Mouse (Mus musculus) thymus, postnatal 25 days (tissue): Measurements from ENCODE around the gene Tbc1d1.
A peak's percentile ranks its signal among the peaks of the same experiment; 100 is the strongest.

ENCODE experiments used
- DNase-seq: peaks from one replicate; pipeline ENCODE4 v3.0.0; 2022

Tbc1d1 gene

DNA sequence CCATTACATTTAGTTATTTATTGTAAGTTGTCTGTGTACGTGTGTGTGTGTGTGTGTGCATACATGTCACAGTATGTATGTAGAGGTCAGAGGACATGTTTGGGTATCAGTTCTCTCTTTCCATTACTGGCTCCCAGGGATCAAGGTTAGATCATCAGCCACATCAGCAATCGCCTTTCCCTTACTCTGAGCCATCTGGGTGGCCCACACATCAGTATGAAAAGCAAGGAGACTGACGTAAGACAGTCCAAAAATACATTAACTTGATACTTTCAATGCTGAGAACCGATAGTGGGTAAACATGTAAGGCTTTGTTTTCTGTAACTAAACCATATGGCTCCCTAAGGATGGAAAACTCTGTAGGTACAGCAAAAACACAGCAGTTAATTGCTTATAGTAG lies 54.7 kb downstream of the Tbc1d1 start:
- DNase-seq = no peak

DNA sequence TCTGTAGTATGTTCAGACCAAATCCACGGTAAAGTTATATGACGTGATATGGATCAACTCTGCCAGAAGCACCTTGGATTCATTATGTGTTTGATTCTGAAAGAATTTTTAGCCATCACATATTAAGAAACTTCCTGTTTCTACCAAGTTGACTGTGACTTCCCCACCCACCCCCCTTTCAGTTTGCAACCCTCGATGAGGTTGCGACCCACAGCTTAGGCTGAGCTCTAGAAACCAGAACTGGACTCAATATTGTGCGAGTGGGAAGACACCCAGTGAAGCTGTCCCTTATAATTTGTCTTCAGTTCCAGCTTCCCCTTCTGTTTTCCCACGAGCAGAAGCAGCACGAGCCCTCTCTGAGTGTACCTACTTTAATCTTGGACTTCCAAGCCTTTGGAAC lies 55.2 kb downstream of the Tbc1d1 start:
- DNase-seq = no peak

DNA sequence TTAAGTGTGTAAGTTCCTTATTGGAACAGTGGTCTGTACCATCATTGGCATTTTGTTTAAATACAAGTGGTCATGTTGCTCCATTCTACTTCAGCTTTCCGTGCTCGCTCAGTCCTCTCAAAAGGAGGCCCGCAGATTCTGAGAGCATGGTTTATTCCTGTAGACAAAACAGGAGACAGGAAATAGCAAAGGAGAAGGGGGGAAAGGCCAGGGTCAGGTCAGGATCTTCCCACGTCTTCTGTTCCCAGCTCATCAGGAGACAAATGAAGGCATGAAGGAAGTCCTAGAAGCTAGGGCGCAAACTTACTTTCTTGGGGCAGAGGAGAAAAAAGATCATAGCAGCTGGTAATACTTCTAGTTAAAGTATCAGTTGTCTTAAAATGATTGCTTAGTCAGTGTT lies 56.1 kb downstream of the Tbc1d1 start:
- DNase-seq = no peak

DNA sequence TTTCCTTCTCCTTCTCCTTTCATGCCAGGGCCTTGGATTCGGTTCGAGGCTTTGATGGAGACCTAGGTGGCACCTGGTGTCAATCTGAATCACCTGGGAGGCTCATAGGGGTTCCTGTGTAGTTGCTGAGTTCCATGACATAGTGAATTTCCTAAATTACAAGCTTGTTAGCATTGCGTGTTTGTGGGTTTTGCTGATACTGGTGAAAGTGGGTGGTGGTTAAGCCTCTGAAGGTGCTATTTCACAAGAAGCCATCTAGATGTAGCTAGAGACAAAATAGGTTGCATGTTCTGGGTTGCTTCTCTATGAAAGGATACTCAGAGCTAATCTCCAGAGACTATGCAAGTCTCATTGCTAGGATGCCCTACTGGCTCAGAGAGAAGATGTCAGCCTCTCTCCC lies 56.5 kb downstream of the Tbc1d1 start:
- no peak for DNase-seq

DNA sequence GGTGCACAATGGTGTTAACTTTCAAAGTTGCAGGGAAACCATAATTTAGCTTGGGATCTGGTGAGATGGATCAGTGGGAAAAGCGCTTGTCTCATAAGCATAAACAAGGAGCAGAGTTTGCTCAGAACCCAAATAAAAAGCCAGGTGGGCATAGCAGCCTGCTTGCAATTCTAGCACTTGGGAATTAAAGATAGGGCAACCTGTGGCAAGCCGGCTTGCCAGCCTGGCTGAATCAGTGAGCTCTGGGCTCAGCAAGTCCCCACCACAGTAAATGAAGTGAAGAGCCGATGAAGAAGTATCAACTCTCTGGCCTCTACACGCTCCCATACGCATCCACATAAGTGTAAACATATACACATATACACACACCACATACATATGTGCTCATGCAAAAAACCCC lies 59.7 kb downstream of the Tbc1d1 start:
- no peak for DNase-seq

DNA sequence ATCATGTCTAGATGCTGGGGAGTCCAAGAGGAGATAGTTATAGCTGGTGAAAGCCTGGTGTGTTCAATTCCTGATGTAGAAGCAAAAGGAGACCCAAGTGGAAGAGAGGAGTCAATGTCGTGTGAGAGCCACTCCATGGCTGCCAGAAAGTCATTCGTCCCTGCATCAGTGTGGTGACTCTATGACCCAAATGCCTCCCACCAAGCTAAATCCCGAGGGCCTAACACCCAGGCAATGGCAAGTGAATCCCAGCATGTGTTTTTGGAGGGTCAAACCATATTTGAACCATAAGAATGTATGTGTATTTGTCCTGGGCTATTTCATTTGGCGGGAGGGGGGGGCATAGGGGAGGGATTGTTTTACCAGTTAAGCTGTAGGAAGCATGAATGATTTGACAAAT lies 60.2 kb downstream of the Tbc1d1 start:
- DNase-seq = no peak

DNA sequence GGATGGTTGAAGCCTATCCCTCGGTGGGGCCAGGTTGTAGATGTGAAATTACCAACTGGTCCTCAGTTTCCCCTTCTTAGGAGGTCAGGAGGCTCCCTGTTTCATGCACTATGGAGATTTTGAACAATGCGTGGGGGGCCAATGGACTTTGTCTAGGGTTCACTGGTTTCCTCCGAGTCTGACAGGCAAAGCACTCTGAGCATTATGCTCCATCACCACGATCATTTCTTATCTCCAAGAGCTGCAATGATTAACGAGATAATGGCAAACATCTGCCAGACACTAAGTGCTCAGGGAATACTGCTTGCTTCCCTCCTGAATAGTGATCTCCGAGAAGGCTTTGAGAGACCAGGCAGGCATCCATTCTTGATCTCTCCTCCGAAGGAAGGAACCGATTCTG lies 61.2 kb downstream of the Tbc1d1 start:
- no peak for DNase-seq

DNA sequence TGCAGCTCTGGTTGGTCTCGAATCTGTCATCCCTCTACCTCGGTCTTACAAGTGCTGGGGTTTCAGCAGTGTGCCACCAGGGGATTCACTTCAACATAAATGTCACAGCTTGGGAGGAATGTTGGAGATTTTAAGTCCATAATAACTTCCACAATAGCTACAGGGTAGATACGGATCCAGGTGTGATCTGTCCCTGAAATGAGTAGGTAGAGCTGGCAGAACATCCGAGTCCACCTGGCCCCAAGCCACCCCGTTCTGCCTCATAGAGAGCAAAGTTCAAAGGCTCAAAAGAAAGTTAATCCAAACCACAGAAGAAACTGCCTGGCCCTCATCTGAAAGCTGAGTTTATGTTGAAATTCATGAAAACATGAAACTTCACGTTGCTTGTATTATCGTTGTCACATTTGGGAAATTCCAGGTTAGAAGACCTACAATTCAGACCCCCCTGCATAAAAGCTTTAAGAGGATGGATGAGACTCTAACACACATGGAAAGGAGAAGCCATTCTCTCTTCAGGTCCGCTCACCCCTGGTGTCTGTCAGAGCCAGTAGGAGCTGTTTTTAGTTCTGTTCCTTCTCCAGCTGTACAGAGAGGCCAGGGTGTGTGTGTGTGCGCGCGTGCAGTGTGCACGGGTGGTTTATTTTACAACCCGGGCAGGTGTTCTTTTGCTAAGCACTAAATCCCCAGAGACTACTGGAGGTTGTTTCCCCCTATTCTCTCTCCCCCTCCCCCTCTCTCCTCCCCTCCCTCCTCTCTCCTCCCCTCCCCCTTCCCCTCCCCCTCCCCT lies 61.9 kb downstream of the Tbc1d1 start:
- peak; percentile 43 for DNase-seq

DNA sequence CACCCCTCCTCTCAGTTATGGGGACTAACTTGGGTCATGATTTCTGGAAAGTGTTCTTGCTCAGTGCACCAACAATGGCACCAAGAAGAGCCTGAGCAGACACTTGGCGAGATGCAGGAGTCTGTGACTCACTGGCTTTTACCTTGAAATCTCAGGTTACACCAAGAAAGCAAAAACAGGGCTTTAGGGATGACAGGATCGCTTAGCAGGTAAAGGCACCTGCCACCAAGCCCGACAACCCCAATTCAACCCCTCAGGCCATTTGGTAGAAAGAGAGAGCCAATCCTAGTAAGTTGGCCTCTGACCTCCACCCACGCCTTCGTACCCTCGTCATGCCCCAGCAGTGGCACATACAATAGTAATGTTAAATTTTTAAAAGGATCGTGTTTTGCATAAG lies 62.5 kb downstream of the Tbc1d1 start:
- no peak for DNase-seq

DNA sequence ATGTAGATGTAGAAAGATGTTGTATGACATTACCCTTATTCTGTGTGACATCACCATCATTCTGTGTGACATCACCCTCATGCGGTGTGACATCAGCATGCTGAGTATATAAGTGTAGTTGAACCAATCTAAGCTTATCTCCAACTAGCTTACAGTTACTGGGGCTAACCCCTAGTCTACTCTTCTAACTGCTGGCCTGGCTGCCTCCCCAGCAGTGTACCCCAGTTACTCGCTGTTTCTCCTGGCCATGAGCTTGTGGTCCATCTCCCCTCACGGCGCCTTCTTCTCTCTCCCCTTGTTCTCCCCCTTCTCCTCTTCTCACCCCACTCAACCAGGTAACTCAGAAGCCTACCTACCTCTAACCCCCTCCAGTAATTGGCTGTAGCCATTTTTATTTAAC lies 64.7 kb downstream of the Tbc1d1 start:
- DNase-seq = no peak

DNA sequence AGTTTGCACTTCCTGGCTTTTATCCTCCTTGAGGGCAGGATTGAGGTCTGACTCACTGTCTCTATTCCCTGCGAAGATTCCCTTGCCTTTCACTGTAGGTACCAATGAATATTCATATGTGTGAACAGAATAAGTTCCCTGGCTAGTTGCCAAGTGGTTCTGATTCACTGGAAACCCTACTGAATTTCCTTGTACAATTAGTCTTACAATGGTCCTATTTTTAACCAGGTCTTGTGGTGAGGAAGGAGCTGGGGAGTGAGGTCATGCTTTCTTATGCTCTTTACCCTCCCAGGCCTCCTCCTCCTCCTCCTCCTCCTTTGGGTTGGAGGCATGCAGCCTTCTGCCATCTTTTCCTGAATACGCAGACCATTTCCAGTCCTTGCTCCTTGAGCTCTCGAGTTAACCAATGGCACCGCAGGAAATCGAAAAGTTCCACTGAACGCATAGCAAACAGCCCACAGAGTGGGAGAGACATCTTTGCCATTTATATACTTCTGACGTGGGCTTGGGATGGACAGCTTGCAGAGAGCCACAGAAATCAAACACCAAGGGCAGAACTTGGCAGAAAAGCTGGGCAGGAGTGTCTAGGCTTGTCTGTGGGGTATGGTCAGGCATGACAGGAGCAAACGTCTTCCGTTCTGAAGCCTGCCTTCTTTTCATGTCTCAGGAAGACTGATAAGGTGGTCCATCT lies 68.8 kb downstream of the Tbc1d1 start:
- no peak for DNase-seq

DNA sequence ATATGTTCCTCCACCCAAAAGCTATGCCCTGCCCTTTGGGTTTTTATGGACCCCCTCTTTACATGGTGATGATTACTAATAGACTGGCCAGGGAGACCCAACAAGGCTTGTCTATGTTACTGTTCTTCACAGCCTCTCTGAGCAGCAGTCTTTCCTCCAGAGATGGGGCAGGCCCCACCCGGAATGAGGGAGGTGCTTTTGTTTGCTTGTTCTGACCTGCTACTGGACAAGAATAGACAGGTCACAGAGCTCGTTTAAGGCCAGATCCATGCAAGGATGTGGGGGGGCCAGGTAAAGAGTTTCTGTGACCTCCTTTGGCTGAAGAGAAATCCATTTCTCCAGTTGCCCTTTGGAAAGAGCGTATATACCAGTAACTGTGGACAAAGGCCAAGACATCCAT lies 72.1 kb downstream of the Tbc1d1 start:
- no peak for DNase-seq

DNA sequence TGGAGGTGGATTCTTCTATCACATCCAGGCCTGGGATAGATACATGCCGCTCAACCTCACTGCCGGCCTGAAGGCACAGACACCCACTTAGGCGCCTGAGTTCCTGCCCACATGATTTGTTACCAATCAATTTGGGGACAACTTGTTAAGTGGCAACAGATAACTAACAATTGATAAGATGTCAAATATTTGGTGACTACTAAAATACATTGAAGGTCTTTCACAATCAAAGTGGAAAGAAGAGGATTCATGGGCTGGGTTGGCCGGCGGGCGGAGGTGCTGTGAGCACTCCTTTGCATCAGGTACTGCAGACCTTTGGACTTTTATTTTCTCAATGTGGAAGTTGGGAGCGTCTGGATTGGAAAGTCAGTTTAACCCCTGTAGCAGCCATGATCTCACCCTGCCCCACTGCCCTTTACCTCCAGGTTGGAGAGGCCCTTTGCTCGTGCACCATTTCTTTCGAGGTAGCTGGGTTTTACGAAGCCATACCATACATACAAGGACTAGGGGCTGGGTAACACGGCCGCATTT lies 73.3 kb downstream of the Tbc1d1 start:
- DNase-seq = no peak

DNA sequence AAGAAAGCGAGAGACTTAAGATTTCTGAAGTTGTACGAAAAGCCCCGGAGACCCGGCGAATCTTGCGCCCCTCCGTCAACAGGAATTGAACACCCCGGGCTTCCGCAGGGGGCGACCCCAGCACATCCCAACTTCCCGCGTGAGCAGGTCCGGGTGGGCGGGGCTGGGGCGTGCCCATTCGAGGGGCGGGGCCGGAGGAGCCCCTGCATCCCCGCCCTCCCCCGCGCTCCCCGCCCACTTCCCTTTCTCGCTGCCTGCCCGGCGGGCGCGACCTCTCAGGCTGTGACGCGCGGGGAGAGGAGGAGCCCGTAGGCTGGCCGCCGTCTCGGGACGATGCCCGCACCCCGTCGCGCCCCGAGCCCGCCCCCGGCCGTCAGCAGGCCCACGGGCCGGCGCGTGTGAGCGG lies 74.0 kb downstream of the Tbc1d1 start:
- peak; percentile 92 for DNase-seq

DNA sequence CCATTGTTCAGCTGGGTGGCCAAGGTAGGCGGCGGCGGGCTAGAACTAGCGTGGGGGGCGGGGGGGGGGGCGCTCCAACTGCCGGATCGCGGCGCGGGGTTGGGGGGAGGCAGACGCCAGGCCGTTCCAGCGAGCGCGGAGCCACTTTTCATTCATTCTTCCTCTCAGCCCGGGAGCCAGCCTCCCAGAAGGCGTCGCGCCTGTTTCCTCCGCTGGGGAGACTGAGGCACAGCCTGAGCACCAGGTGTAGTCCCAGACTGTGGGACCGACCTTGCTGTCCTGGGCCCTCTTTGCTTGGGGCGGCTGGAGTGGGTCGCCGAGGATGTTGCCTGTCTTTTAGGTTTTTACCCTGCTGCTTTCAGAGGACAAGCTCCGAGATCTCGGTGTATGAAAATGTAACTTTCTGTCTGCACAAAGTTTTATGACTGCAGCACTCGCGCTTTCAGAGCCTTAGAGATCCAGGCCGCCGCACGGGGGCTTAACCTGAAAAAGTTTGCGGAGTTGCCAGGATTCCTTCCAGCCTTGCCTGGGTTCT lies 74.5 kb downstream of the Tbc1d1 start:
- DNase-seq = no peak

DNA sequence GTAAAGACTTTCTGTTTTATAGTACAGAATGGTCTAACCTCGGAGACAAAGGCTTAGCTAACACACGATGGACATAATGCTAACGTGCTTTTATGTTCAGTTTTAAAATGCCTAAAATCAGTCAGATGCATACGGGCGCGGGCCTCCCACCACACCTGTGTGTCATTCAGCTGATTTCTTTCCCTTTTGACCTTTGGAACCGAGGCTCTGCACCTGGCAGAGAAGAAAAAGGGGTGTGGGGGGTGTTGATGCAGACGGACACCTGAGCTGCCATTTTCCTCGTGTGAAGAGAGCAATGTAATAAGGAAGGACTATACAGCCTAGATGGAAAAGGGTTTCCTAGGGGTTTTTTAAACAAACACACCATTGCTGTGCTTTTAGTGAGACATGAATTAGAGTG lies 76.8 kb downstream of the Tbc1d1 start:
- DNase-seq = no peak

DNA sequence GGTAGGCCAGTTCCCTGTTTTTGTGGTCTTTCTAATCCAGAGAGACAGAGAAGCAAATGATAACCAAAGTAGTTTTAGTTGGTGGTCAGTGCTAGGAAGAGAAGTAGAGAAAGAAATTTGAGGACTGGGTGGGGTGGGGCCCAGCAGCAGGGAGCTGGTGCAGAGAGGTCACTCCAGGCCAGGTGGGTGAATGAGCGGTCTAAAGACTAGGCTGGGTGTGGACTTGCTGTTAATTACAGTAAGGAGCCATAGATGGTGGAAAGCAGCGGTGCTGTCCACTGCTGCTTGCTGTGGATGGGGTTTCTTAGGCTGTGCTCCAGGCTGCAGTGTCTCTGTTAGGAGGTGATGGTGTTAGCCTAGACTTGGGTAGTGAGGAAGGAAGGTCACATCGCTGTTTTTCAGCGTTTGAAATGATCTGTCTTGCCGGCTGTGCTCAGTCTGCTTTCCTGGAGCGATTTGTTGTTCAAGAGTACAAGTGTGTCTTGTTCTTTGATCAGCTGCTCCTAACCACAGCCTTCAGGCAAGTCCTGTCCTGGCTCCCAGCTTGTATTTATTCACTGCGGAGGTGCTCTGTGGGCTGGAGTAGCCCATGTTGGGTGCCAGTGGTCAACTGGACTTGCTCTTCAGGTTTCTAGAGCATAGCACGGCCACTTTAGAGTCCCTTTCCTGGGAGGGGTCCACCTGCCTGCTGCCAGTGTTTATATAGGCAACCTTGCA lies 78.3 kb downstream of the Tbc1d1 start:
- DNase-seq = peak; percentile 31

DNA sequence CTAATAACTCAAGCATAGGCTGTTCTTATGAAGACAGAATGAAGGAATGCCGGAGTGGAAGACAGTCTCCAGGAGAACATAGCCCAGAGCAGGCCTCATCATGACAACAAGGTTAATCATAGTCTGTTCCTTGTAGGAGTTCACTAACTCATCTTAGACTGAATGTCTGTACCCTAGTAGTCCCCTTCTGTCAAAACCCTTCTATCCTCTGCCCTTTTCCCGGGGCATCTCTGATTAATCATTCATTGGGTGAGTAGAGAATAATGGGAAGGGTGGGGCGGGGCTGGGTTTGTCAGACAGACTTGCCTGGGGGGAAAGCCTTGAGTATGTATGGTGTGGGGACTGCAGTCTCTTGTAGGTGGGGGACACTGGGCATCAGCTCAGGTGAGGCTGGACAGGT lies 79.1 kb downstream of the Tbc1d1 start:
- DNase-seq = no peak

DNA sequence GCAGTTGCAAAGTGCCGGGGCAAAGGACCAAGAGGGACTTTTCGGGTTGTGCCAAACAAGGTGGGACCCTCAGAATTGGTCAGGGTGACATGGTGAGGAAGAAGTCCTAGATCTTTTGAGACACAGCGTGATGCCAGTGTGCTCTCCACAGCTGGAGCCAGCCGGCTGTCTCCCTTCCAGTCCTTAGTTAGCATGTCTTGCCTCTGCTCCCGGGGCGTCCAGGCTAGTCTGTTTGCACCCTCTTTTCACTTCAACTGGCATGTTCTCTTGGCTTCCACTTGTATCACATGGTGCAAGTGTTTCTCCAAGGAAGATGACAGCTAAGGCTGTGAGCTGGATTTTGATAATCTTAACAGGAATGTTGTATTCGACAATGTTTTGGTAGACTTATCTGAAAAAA lies 80.5 kb downstream of the Tbc1d1 start:
- DNase-seq = no peak

DNA sequence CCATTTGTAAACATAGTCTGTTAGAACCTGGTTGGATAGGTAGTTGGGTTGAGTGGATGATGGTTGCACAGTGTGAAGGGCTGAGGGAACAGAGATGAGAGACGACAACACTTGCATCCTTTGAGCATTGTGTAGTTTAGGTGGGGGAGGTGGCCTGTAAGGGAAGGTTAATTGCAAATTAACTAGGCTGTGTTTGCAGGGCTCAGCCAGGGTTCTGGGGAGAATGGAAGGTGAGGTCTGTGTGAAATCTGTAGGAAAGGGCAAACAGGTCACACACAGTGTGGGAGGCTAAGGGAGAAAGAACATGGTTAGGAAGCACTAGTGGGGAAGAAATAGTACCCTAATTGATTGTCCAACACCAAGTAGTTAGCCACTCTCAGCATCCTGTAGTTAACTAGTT lies 81.2 kb downstream of the Tbc1d1 start:
- DNase-seq = no peak

DNA sequence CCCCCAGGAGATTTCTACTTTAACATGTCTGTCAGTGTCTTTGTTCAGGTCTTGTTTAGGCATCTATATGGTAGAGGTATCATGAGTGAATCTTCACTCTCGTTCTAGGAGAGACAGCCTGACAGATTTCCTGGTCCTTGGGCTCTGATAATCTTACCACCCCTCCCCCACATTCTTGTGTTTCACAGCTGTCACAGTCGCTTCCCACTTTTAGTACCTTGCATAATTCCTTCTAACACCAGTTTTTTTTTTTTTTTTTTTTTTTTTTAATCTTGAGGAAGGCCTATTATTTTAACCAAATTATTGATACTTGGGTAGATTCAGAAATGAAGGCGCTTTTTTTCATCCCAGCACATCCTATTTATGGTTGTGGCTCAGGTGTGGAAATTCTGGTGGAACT lies 81.6 kb downstream of the Tbc1d1 start:
- DNase-seq = no peak

DNA sequence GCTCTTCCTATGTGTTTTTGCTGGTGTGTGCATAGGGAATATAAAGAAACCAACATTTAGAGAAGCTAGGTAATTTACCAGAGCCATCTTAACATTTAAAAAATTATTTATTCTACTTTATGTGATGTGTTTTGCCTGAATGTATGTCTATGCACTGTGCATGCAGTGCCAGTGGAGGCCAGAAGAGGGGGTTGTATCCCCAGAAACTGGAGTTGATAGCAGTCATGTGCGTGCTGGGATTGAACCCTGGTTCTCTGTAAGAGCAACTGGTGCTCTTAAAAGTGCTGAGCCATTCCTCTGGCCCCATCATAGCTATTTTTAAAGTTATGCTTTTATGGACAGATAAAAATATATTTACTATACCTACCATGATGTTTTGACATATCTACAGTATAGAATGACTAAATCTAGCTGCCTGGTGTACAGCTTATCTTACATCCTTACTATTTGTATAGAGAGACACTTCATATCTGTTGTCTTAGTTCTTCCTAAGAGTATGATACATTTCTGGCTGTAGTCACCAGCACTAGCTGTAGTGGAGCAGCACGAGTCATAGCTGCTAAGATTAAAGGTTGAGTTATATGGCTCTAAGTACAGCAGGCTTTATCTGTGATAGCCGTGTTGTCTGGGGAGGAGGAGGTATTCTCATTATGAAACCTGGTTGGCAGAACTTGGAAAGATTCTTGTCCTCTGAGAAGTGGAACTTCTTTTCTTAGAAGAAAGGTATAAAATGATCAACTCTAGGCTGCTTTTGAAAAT lies 83.0 kb downstream of the Tbc1d1 start:
- DNase-seq = no peak
